Mouse (Mus musculus) embryo, embryonic 9.5 days (tissue): ENCODE measurements around the gene Tmem234.

Experiments used
- DNase-seq: peaks from one replicate; pipeline ENCODE4 v3.0.0-alpha.2; 2017; ENCODE audit errors: extremely low spot score

Tmem234 gene

DNA sequence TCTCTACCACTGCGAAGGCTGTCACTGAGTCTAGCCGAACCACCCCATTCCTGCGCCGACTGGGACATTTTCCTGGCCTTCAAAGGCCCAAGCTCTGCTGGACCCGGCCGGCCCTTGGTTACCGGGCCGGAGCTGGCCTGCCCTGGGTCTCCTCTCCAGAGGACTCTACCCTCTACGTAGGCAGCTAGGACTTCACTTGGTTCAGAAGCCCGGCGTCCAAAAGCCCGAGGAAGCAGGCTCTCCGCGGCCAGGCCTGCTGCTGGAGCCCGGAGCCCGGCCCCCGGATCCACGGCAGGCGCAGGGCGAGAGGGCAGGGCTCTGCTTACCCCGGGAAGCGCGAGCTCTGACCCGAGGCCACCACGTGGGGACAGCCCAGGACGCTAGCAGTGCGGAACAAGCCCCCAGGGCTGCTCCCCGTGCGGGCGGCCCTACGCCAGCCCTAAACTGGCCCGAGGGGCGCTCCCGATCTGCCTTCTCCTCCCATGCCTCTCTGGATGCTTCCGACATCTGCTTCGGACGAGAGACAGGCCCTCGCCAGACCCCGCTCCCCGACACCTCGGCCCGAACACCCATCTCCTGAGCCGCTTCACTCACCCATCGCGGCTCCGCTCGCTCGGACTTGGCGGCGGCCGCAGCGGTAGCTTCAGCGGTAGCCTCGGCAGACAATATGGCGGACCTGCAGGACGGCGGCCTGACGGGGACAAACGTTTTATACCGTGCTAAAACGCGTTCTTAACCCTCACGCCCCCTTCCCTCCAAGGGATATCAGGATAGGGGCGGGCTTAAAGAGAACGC is 71.8 kb downstream of the Tmem234 start, which contains the start of gene Kpna6:
TSS of gene Kpna6 (minus strand) at position 685 of the 795 bp plus-strand sequence.
- DNase-seq, result peak; percentile 90

DNA sequence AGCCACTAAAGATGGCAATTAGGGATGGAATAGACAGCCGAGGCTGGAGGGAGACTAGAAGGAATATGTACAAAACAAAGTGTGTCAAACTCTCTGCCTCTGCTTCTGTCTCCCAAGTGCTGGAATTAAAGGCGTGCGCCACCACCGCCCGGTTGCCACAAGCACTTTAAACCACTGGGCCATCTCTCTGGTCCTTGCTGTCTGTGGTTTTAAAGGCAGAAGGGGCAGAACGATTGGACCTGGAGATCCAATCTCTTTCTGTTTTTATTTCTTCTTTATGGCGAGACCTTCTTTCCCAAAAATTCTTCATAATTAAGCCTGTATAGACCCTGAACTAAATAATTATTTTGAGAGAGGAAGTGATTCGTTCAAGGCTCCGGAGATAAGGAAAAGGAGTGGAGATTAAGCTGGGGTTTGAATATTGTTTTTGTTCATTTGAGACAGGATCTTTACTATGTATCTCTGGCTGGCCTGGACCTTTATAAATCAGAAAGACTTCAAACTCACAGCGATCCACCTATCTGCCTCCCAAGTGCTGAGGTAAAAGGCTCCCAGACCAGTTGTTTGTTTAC is 72.5 kb downstream of the Tmem234 start:
- DNase-seq, result no peak
